Mouse (Mus musculus): ENCODE measurements around the gene Hoxd10. TPM values are rescaled to one million over a fixed set of nuclear protein-coding genes. Genes with fewer than 3 reads are reported as not detected.

Hoxd10 gene
- polyA plus RNA-seq, 1 experiment from 2014 or later = not detected

DNA sequence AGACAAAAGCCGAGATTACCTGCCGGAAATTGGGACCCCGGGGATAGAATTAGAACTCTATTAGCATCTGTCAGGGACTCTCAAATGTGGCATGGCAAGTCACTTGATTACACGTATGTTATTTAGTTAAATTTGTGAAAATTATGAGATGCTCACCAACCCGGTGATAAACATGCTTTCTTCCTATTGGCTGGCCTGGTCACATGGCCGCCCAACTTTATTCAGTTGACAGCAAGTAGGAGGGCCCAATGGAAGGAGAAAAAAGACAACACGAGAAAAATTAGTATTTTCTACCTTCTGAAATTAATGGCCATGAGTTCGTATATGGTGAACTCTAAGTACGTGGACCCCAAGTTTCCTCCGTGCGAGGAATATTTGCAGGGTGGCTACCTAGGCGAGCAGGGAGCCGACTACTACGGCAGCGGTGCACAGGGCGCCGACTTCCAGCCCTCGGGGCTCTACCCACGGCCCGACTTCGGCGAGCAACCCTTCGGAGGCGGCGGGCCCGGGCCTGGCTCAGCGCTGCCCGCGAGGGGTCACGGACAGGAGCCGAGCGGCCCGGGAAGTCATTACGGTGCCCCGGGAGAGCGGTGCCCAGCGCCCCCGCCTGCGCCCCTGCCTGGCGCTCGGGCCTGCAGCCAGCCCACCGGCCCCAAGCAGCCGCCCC, 35.4 kb downstream of the Hoxd10 start:
- 12% methylated on average over 37 of the region's 43 CpGs for WGBS
- 0 out of 2 replicates have a peak, but pooled peaks have one; percentile 15 for ATAC-seq (ENCODE audit: low FRiP score, low TSS enrichment)
- Histone ChIP-seq H3K9me3 (ENCODE audit: control insufficient read depth, low read length) (no peaks in the 10 kb centered on the region), H3K36me3 (ENCODE audit: control insufficient read depth, insufficient read depth, low read length) (no peaks in the 10 kb centered on the region), H3K4me1 (replicated peaks; ENCODE audit: control insufficient read depth, insufficient read depth) (no peaks in the 10 kb centered on the region), H3K27me3 (ENCODE audit: control insufficient read depth, insufficient read depth, low read length) (peaks cover 31% of the 10 kb centered on the region), H3K27ac (replicated peaks) (no peak overlapping the region), H3K4me3 (ENCODE audit: low read depth, low read length) (peak overlapping the region; percentile 12), H3K9ac (ENCODE audit: low read length) (no peak overlapping the region), H3K4me2 (replicated peaks; ENCODE audit: low read depth) (peak overlapping the region; percentile 23; the same call in 1 of the 2 replicates)
- no peak for DNase-seq (ENCODE audit: low spot score)
- no peak for TF ChIP-seq EP300 (optimal IDR thresholded peaks at IDR 0.05)
- TF ChIP-seq CTCF (IDR thresholded peaks at IDR 0.05; ENCODE audit: low read depth) = no peak

DNA sequence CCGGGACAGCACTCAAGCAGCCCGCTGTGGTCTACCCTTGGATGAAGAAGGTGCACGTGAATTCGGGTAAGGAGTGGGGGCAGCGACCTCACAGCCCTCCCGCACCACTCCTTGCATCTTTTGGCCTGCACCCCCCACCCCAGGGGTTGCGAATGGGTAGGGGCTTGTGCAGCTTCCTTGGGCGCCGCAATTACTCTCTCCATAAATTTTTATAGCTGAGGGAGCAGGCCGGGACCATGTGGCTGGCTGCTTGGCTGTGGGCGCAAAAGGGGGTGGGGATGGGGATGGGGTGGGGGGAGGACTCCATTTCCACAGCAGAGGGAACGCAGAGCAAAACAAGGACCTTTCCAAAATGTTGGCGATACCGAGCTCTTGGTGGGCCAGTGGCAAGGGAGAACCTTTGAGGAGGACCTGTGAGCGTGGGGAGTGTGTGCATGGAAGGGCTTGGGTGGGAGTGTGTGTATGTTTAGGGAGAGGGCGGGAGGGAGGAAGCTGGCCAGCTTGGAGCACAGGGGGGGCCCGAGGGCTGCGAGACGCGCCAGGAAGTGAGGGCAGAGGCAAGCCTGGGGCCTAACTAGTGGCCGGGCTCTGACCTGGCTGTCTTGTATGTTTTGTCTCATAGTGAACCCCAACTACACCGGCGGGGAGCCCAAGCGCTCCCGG, 36.0 kb downstream of the Hoxd10 start:
- Histone ChIP-seq H3K27me3 (ENCODE audit: control insufficient read depth, insufficient read depth, low read length) (peaks cover 32% of the 10 kb centered on the region), H3K9ac (ENCODE audit: low read length) (no peak overlapping the region), H3K4me1 (replicated peaks; ENCODE audit: control insufficient read depth, insufficient read depth) (no peaks in the 10 kb centered on the region), H3K36me3 (ENCODE audit: control insufficient read depth, insufficient read depth, low read length) (no peaks in the 10 kb centered on the region), H3K4me2 (replicated peaks; ENCODE audit: low read depth) (0 out of 2 replicates have a peak overlapping the region, but pooled peaks have one; percentile 23), H3K27ac (replicated peaks) (no peak overlapping the region), H3K4me3 (ENCODE audit: low read depth, low read length) (peak overlapping the region; percentile 12), H3K9me3 (ENCODE audit: control insufficient read depth, low read length) (no peaks in the 10 kb centered on the region)
- ATAC-seq (ENCODE audit: low FRiP score, low TSS enrichment) = 0 out of 2 replicates have a peak, but pooled peaks have one; percentile 12
- no peak for DNase-seq (ENCODE audit: low spot score)
- 12% methylated on average over 25 of the region's 25 CpGs for WGBS
- TF ChIP-seq EP300 (optimal IDR thresholded peaks at IDR 0.05) (no peak), CTCF (IDR thresholded peaks at IDR 0.05; ENCODE audit: low read depth) (no peak)

DNA sequence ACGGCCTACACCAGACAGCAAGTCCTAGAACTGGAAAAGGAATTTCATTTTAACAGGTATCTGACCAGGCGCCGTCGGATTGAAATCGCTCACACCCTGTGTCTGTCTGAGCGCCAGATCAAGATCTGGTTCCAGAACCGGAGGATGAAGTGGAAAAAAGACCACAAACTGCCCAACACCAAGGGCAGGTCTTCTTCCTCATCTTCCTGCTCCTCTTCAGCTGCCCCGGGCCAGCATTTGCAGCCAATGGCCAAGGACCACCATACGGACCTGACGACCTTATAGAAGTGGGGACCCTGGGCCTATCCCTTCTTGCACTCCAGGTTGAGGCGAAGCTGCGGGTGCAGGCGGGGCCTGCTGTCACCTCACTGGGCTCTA, 36.6 kb downstream of the Hoxd10 start:
- 34% methylated on average over 13 of the region's 13 CpGs for WGBS
- H3K4me3 ChIP-seq (ENCODE audit: low read depth, low read length) = no peak overlapping the region
- TF ChIP-seq CTCF (IDR thresholded peaks at IDR 0.05; ENCODE audit: low read depth) = no peak
- TF ChIP-seq EP300 (optimal IDR thresholded peaks at IDR 0.05) = no peak
- no peaks in the 10 kb centered on the region for H3K9me3 ChIP-seq (ENCODE audit: control insufficient read depth, low read length)
- no peaks in the 10 kb centered on the region for H3K36me3 ChIP-seq (ENCODE audit: control insufficient read depth, insufficient read depth, low read length)
- no peak overlapping the region for H3K9ac ChIP-seq (ENCODE audit: low read length)
- peaks cover 32% of the 10 kb centered on the region for H3K27me3 ChIP-seq (ENCODE audit: control insufficient read depth, insufficient read depth, low read length)
- no peaks in the 10 kb centered on the region for H3K4me1 ChIP-seq (replicated peaks; ENCODE audit: control insufficient read depth, insufficient read depth)
- ATAC-seq (ENCODE audit: low FRiP score, low TSS enrichment) (no peak), DNase-seq (ENCODE audit: low spot score) (no peak)
- no peak overlapping the region for H3K4me2 ChIP-seq (replicated peaks; ENCODE audit: low read depth)
- no peak overlapping the region for H3K27ac ChIP-seq (replicated peaks)

GRCm38 (mm10) chr2:74730331-74730730, 38.6 kb downstream of the Hoxd10 start:
- Histone ChIP-seq H3K27me3 (ENCODE audit: control insufficient read depth, insufficient read depth, low read length) (peaks cover 27% of the 10 kb centered on the region), H3K4me1 (replicated peaks; ENCODE audit: control insufficient read depth, insufficient read depth) (no peaks in the 10 kb centered on the region), H3K27ac (replicated peaks) (no peak overlapping the region), H3K9me3 (ENCODE audit: control insufficient read depth, low read length) (no peaks in the 10 kb centered on the region), H3K4me3 (ENCODE audit: low read depth, low read length) (no peak overlapping the region), H3K4me2 (replicated peaks; ENCODE audit: low read depth) (no peak overlapping the region), H3K36me3 (ENCODE audit: control insufficient read depth, insufficient read depth, low read length) (no peaks in the 10 kb centered on the region), H3K9ac (ENCODE audit: low read length) (no peak overlapping the region)
- ATAC-seq (ENCODE audit: low FRiP score, low TSS enrichment) (no peak), DNase-seq (ENCODE audit: low spot score) (no peak)
- 27% methylated on average over 8 of the region's 8 CpGs for WGBS
- TF ChIP-seq EP300 (optimal IDR thresholded peaks at IDR 0.05) (no peak), CTCF (IDR thresholded peaks at IDR 0.05; ENCODE audit: low read depth) (no peak)

GRCm38 (mm10) chr2:74731055-74731454, 39.3 kb downstream of the Hoxd10 start:
- Histone ChIP-seq H3K27ac (replicated peaks) (no peak overlapping the region), H3K4me1 (replicated peaks; ENCODE audit: control insufficient read depth, insufficient read depth) (no peaks in the 10 kb centered on the region), H3K4me3 (ENCODE audit: low read depth, low read length) (no peak overlapping the region), H3K4me2 (replicated peaks; ENCODE audit: low read depth) (no peak overlapping the region), H3K27me3 (ENCODE audit: control insufficient read depth, insufficient read depth, low read length) (peaks cover 28% of the 10 kb centered on the region), H3K9ac (ENCODE audit: low read length) (no peak overlapping the region), H3K36me3 (ENCODE audit: control insufficient read depth, insufficient read depth, low read length) (no peaks in the 10 kb centered on the region), H3K9me3 (ENCODE audit: control insufficient read depth, low read length) (no peaks in the 10 kb centered on the region)
- DNase-seq (ENCODE audit: low spot score) (no peak), ATAC-seq (ENCODE audit: low FRiP score, low TSS enrichment) (no peak)
- TF ChIP-seq CTCF (IDR thresholded peaks at IDR 0.05; ENCODE audit: low read depth) (no peak), EP300 (optimal IDR thresholded peaks at IDR 0.05) (no peak)
